Mouse (Mus musculus) limb, embryonic 13.5 days (tissue): ENCODE data around the gene Prnp. TPM values are rescaled to one million over a fixed set of nuclear protein-coding genes. Genes with fewer than 3 reads are reported as not detected.

Experiments used
- ATAC-seq: fragments of 200-750 bp; cut with Nextera tagmentation; 2 replicates; pipeline ENCODE4 v1.8.0; 2017; ENCODE audit warnings: low read depth, moderate number of reproducible peaks, moderate TSS enrichment; ENCODE audit not compliant: low FRiP score
- H3K27ac ChIP-seq: fragments of 300-500 bp; sonication (generic); 2 replicates; pipeline ENCODE4 v1.5.1; 2015; ENCODE audit warnings: inconsistent platforms, mild to moderate bottlenecking, moderate library complexity
- H3K27me3 ChIP-seq: fragments of 300-500 bp; sonication (generic); 2 replicates; pipeline ENCODE4 v1.6.1; 2015; ENCODE audit warnings: mild to moderate bottlenecking, inconsistent platforms
- H3K36me3 ChIP-seq: fragments of 300-500 bp; sonication (generic); 2 replicates; pipeline ENCODE4 v1.6.1; 2015; ENCODE audit warnings: inconsistent platforms, mild to moderate bottlenecking, moderate library complexity
- H3K4me1 ChIP-seq: fragments of 300-500 bp; sonication (generic); 2 replicates; pipeline ENCODE4 v1.6.1; 2015; ENCODE audit warnings: inconsistent platforms
- H3K4me2 ChIP-seq: fragments of 300-500 bp; sonication (generic); replicated peaks from 2 replicates; pipeline ENCODE4 v1.6.1; 2015; ENCODE audit warnings: inconsistent platforms, mild to moderate bottlenecking, moderate library complexity
- H3K4me3 ChIP-seq: fragments of 300-500 bp; sonication (generic); 2 replicates; pipeline ENCODE4 v1.5.1; 2015; ENCODE audit warnings: moderate library complexity, mild to moderate bottlenecking, inconsistent platforms
- H3K9ac ChIP-seq: fragments of 300-500 bp; sonication (generic); 2 replicates; pipeline ENCODE4 v1.6.1; 2015; ENCODE audit warnings: mild to moderate bottlenecking, inconsistent platforms
- H3K9me3 ChIP-seq: fragments of 300-500 bp; sonication (generic); 2 replicates; pipeline ENCODE4 v1.6.1; 2016; ENCODE audit warnings: inconsistent platforms
- WGBS: fragments of 180-500 bp; shearing (Covaris S2); methylation state at CpG from one replicate; pipeline ENCODE4 v1.1.7; 2015; 5-methylcytosine and 5-hydroxymethylcytosine counted together
- polyA plus RNA-seq: library from polyadenylated mRNA; unstranded; fragments of >200 nt; fragmentation: Nextera tagmentation; extraction: Ambion mirVana; gene quantifications from 2 replicates; pipeline ENCODE4 v1.2.1, GENCODE M21; 2015

Gene Prnp
- polyA plus RNA-seq, 1 experiment from 2014 or later: 53.3 TPM

DNA sequence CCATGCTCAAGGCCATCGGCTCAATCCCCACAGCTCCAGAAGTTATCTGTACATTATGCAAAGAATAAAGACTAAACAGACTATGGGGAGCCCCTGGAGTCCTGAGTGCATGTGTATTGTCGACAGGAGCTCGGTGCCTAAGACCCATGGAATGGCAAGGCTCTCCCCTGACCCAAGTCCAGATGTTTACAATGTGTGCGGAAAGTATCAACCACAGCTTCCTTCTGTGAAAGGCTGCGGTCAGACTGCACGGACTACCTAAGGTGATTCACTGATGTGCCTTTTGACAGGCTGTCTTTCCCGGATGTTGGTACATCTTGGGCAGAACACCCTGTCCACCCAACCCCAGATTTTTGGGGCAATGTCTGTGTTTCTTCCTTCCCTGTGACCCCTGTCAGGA is 21.5 kb upstream of the Prnp start:
- Histone ChIP-seq H3K4me2 (no peak overlapping the region), H3K4me1 (peaks cover 15% of the 10 kb centered on the region; the same call in 1 of the 2 replicates), H3K27me3 (no peaks in the 10 kb centered on the region), H3K9ac (no peak overlapping the region), H3K27ac (no peak overlapping the region), H3K9me3 (no peaks in the 10 kb centered on the region), H3K36me3 (no peaks in the 10 kb centered on the region), H3K4me3 (no peak overlapping the region)
- no peak for ATAC-seq
- WGBS: 70% methylated on average over 7 of the region's 7 CpGs

DNA sequence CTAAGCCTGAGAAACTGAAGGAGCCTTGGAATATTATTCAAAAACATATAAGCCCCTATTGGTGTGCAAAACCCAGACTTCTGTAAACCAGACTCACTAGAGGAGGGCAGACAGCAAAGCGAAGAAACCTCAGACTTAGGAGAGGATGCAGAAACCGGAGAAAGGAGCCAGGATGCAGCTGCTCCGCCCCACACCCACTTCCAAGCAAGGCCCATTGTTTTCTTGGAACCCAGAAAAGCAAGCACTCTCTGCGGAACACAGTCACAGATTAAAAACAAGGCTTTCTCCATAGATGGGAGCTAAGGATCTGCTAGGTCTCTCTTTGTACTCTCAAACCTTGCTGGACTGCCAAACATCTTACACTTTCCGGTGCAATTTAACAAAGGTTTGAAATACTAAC is 17.2 kb upstream of the Prnp start:
- no peak for ATAC-seq
- Histone ChIP-seq H3K36me3 (no peaks in the 10 kb centered on the region), H3K4me3 (no peak overlapping the region), H3K9me3 (no peaks in the 10 kb centered on the region), H3K4me2 (no peak overlapping the region), H3K9ac (no peak overlapping the region), H3K27ac (no peak overlapping the region), H3K4me1 (peaks cover 15% of the 10 kb centered on the region; the same call in 1 of the 2 replicates), H3K27me3 (no peaks in the 10 kb centered on the region)
- WGBS: 52% methylated on average over 5 of the region's 5 CpGs

DNA sequence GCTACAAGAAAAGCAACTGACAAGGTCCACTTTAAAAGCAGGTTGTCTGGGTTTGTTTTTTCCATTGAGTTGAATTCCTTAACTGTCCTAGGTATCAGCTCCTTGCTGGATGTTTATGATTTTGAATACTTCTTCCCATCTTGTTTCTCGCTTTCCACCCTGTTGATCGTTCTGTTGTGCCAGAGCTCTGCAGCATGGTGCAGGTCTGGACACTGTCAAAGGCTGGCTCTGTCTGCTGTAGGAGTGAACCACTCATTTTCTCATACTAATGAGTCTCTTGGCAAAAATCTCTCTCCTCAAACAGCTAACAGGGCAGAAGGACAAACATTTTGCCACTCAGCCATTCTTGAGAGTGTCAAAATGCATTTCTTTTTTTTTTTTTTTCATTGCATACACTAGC is 14.6 kb upstream of the Prnp start:
- Histone ChIP-seq H3K9me3 (no peaks in the 10 kb centered on the region), H3K9ac (no peak overlapping the region), H3K36me3 (no peaks in the 10 kb centered on the region), H3K4me2 (no peak overlapping the region), H3K27me3 (no peaks in the 10 kb centered on the region), H3K27ac (no peak overlapping the region), H3K4me1 (no peaks in the 10 kb centered on the region), H3K4me3 (no peak overlapping the region)
- WGBS: 60% methylated on average over 2 of the region's 2 CpGs
- ATAC-seq: no peak

DNA sequence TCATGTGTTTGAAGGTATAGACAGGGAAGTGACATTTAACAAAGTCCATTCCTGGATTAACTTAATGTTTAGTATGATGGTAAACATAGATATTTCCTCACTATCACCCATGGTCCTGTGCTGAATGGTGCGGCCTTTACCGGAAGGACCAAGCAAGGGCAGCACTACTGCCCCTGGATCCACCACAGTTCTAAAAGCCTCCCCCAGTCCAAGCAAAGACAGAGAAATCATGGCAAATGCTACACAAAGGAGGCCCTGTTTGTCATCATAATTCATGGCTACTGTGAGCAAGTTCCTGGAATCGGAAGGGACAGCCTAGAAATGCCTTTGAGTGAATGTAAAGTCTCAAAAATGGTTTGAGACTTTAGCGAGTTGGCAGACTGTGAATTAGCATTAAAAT is 13.7 kb upstream of the Prnp start:
- no peak for ATAC-seq
- no peak overlapping the region for H3K4me2 ChIP-seq
- no peaks in the 10 kb centered on the region for H3K36me3 ChIP-seq
- H3K27me3 ChIP-seq: no peaks in the 10 kb centered on the region
- no peak overlapping the region for H3K27ac ChIP-seq
- WGBS: 95% methylated on average over 4 of the region's 4 CpGs
- no peaks in the 10 kb centered on the region for H3K9me3 ChIP-seq
- H3K9ac ChIP-seq: no peak overlapping the region
- H3K4me1 ChIP-seq: no peaks in the 10 kb centered on the region
- H3K4me3 ChIP-seq: no peak overlapping the region

DNA sequence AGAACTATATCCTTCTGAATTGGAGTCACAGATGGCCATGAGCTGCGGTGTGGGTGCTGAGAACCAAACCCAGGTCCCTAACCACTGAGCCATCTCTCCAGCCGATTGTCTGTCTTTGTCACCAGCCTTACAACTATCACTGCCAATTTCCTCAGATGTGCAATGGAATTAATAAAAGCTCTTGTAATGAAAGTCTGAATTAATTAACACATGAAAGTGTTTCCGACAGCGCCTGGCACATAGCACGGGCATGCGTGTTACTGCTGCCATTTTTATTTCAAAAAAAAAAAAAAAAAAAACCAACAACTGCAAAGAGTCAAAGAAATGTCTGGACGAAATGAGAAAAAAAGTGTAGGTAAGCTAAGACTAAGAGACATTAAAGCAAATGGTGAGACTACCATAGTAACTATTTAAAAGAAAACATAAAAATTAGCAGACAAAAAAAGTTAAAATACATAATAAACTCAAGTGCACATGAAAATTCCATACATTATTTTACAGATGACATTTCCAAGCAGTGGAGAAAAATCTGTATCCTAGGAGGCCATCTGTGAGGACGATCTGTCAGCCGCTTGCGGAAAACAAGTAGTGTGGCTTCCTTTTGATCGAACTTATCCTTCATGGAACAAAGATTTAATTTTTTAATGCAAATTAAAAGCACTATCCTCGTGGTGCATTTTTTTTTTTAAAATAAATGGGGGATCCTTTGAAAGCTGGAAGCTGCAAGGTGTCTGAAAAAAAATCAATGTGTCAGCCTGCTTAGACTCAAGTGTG is 12.2 kb upstream of the Prnp start:
- no peaks in the 10 kb centered on the region for H3K9me3 ChIP-seq
- H3K27ac ChIP-seq: no peak overlapping the region
- no peaks in the 10 kb centered on the region for H3K36me3 ChIP-seq
- no peak overlapping the region for H3K9ac ChIP-seq
- WGBS: 88% methylated on average over 12 of the region's 12 CpGs
- no peaks in the 10 kb centered on the region for H3K4me1 ChIP-seq
- no peak overlapping the region for H3K4me3 ChIP-seq
- no peak for ATAC-seq
- no peak overlapping the region for H3K4me2 ChIP-seq
- no peaks in the 10 kb centered on the region for H3K27me3 ChIP-seq

DNA sequence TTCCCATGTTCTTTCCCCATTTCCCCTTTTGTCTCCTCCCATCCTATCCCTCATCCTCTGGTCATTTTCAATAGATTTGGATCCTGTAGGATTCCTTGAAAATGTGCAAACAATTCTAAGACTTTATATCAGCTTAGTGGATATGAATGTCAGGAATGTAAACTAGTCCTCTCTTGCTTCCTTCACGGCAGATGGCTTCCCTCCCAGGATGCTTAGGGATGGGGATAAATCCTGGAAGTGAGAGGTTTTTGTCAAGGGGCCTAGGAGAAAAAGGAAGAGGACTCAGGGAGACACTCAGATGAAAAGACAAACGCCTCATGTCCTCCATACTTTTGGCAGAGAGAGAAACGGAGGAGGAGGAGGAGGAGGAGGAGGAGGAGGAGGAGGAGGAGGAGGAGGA is 7.3 kb upstream of the Prnp start:
- no peak for ATAC-seq
- no peak overlapping the region for H3K27ac ChIP-seq
- no peaks in the 10 kb centered on the region for H3K27me3 ChIP-seq
- no peaks in the 10 kb centered on the region for H3K9me3 ChIP-seq
- 0 out of 2 replicates have a peak, but pooled peaks cover 4% of the 10 kb centered on the region for H3K4me1 ChIP-seq
- H3K4me3 ChIP-seq: no peak overlapping the region
- H3K36me3 ChIP-seq: no peaks in the 10 kb centered on the region
- 59% methylated on average over 3 of the region's 3 CpGs for WGBS
- H3K4me2 ChIP-seq: no peak overlapping the region
- no peak overlapping the region for H3K9ac ChIP-seq

DNA sequence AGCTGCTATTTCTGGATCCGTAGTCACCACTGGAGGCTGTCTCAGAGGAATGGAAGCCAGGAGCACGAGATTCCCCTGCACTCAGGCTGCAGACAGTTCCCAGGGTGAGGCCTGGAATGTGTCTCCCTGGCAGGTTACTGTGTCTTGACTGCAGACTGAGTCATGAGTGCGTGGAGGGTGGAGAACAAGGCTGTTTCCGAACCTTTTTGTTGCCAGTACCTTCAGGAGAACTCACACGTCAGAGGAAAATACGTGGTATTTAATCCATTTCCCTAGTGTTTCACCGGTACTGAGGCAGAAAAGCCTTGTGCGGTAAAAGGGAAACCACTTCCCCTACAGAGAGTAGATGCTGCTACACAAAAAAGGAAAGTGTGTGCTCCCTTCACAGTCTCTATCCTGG is 6.9 kb upstream of the Prnp start:
- Histone ChIP-seq H3K27me3 (no peaks in the 10 kb centered on the region), H3K4me1 (0 out of 2 replicates have a peak, but pooled peaks cover 4% of the 10 kb centered on the region), H3K9me3 (no peaks in the 10 kb centered on the region), H3K4me3 (no peak overlapping the region), H3K4me2 (no peak overlapping the region), H3K27ac (no peak overlapping the region), H3K36me3 (no peaks in the 10 kb centered on the region), H3K9ac (no peak overlapping the region)
- WGBS: 31% methylated on average over 8 of the region's 8 CpGs
- ATAC-seq: no peak

DNA sequence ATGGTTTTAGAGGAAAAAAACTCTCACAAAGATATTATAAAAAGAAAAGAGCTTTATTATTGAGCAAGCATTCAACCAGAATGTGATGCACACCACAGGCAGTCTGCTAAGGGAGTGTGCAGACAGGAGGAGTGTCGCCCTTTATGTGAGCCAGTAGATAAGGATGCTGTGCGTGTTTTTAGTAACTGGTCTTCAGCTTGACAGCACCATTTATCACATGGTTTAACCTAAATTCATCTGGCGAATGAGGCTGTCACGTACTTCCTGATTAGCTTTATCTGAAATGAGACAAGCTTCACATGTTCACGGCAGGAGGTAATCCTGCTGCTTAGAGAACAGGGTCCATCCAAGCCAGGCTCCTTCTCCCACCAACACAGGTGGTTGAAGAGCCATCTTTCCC is 4.7 kb upstream of the Prnp start:
- Histone ChIP-seq H3K9me3 (no peaks in the 10 kb centered on the region), H3K36me3 (no peaks in the 10 kb centered on the region), H3K4me3 (no peak overlapping the region), H3K27me3 (no peaks in the 10 kb centered on the region), H3K27ac (no peak overlapping the region), H3K4me2 (no peak overlapping the region), H3K4me1 (0 out of 2 replicates have a peak, but pooled peaks cover 4% of the 10 kb centered on the region), H3K9ac (no peak overlapping the region)
- no peak for ATAC-seq
- 65% methylated on average over 5 of the region's 5 CpGs for WGBS

DNA sequence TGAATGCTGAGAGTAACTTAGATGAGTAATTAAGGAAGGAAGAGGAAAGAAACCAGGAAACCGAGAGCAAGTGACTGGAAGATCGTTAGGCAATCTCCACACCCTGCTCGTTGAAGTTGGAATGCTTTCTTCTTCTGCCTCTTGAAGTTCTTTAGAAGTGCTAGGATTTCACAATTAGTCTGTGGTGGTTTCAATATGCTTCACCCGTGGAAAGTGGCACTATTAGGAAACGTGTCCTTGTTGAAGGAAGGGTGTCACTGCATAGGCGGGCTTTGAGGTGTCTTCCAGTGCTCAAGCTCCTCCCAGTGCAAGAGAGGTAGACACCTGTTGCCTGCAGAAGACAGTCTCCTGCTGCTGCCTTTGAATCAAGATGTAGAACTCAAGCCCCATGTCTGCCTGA is 4.0 kb upstream of the Prnp start:
- ATAC-seq: no peak
- Histone ChIP-seq H3K4me3 (no peak overlapping the region), H3K4me1 (peaks cover 11% of the 10 kb centered on the region), H3K27me3 (no peaks in the 10 kb centered on the region), H3K36me3 (no peaks in the 10 kb centered on the region), H3K27ac (no peak overlapping the region), H3K4me2 (no peak overlapping the region), H3K9ac (no peak overlapping the region), H3K9me3 (no peaks in the 10 kb centered on the region)
- WGBS: 47% methylated on average over 6 of the region's 6 CpGs

DNA sequence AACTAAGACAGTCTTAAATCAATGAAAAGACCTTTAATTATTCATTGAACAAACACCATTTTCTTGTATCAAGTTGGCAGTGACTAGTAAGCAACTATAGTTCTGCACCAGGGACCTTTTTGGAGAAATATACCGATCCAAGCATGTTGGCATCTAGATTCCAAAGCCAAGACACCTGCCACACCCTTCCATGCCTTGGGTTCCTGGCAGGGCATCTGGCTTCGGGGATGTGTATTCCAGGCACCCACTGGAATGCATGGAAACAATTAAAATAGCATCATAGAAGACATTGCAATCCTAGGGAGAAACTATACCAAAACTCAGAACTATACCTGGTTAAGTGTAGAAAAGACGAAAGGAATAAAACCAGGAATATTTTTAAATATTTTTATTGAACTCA is 3.5 kb upstream of the Prnp start:
- ATAC-seq: no peak
- Histone ChIP-seq H3K9me3 (no peaks in the 10 kb centered on the region), H3K9ac (no peak overlapping the region), H3K4me2 (no peak overlapping the region), H3K27me3 (no peaks in the 10 kb centered on the region), H3K4me3 (no peak overlapping the region), H3K27ac (no peak overlapping the region), H3K36me3 (no peaks in the 10 kb centered on the region), H3K4me1 (peaks cover 16% of the 10 kb centered on the region)
- WGBS: 80% methylated on average over 3 of the region's 3 CpGs

DNA sequence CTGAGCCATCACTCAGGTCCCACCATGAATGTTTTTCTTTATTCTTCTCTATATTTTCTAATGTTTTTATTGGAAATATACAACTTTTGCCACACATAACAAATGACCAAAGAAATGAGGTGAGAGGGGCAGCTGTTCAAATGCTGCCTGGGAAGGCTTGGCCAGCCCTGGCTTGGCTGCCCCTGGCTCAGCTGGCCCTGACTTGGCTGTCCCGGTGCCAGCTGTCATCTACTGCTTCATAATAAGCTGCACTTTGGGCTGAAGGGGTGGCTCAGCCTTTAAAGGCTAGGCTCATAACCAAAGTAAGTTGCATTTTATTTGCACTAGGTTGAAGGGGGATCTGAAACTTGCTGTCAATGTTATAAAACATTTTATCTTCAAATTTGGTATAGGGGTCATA is 2.9 kb upstream of the Prnp start:
- H3K9me3 ChIP-seq: no peaks in the 10 kb centered on the region
- H3K27me3 ChIP-seq: no peaks in the 10 kb centered on the region
- H3K4me1 ChIP-seq: peaks cover 21% of the 10 kb centered on the region
- no peak overlapping the region for H3K4me2 ChIP-seq
- H3K27ac ChIP-seq: no peak overlapping the region
- no peak overlapping the region for H3K4me3 ChIP-seq
- ATAC-seq: no peak
- WGBS: 71% methylated on average over 1 of the region's 1 CpGs
- H3K36me3 ChIP-seq: no peaks in the 10 kb centered on the region
- H3K9ac ChIP-seq: no peak overlapping the region

DNA sequence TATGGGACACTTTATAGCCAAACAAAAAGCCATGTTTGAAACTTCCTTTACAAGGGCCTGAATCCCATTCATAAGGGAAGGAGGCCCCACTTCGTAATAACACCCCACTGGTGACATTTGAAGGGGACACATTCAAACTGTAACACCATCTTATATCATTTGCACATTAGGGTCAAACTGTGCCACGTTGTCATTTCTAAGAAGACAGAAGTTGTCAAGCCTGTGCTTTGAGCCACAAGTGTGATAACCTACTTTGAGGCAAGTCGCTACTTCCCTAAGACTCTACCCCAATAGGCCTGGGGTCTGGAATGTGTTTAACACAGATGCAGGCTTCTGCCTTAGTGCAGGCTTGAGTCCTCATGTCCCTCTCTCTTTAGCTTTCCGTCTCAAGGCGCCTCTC is 2.4 kb upstream of the Prnp start:
- H3K9ac ChIP-seq: no peak overlapping the region
- H3K27me3 ChIP-seq: no peaks in the 10 kb centered on the region
- no peak overlapping the region for H3K4me2 ChIP-seq
- H3K9me3 ChIP-seq: no peaks in the 10 kb centered on the region
- H3K4me3 ChIP-seq: no peak overlapping the region
- no peak overlapping the region for H3K27ac ChIP-seq
- H3K4me1 ChIP-seq: peaks cover 21% of the 10 kb centered on the region
- WGBS: 78% methylated on average over 5 of the region's 5 CpGs
- no peak for ATAC-seq
- no peaks in the 10 kb centered on the region for H3K36me3 ChIP-seq

DNA sequence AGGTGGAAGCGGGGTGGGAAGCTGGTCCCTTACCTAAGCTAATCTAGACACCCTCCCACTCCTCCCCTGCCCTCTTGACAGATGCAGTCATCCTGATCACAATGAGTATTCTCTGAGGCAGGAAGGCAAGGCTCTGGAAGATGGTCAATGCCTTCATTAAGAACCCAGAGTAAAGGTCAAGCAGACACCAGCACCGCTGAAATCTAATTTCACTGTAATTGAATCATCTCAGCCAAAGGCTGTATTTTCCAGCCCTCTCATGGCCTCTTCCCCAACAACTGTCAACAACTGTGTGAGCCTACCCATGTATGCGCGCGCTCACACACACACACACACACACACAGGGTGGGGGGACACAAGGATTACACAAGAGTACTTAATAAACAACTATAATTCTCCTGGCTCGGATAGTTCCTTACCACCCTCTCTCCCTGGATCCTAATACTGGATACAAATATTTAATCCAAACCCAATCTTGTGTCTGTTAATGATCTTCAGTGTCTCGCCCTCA is 1.3 kb upstream of the Prnp start:
- peaks cover 17% of the 10 kb centered on the region for H3K4me1 ChIP-seq
- WGBS: 88% methylated on average over 7 of the region's 7 CpGs
- no peak overlapping the region for H3K27ac ChIP-seq
- H3K4me3 ChIP-seq: no peak overlapping the region
- no peaks in the 10 kb centered on the region for H3K27me3 ChIP-seq
- no peaks in the 10 kb centered on the region for H3K9me3 ChIP-seq
- no peak overlapping the region for H3K4me2 ChIP-seq
- no peaks in the 10 kb centered on the region for H3K36me3 ChIP-seq
- ATAC-seq: no peak
- no peak overlapping the region for H3K9ac ChIP-seq
